Mouse (Mus musculus) G1E (cell line): Measurements from ENCODE around the gene Tank. TPM values are rescaled to one million over a fixed set of nuclear protein-coding genes. Genes with fewer than 3 reads are reported as not detected.

Experiments
- ATAC-seq: 2 replicates; pipeline ENCODE4 v1.8.0; 2016; ENCODE audit warnings: mild to moderate bottlenecking; ENCODE audit not compliant: insufficient number of reproducible peaks, poor library complexity, low FRiP score, severe bottlenecking; ENCODE audit errors: extremely low read depth
- DNase-seq: peaks from one replicate; pipeline ENCODE4 v3.0.0; 2012; ENCODE audit warnings: low spot score
- H3K27me3 ChIP-seq: 2 replicates; pipeline ENCODE4 v1.6.1; 2012; ENCODE audit warnings: mild to moderate bottlenecking, low read length, inconsistent platforms; ENCODE audit not compliant: insufficient read depth
- H3K36me3 ChIP-seq: replicated peaks from 2 replicates; pipeline ENCODE3; 2012; ENCODE audit warnings: mild to moderate bottlenecking, inconsistent platforms
- H3K4me1 ChIP-seq: 2 replicates; pipeline ENCODE4 v1.6.1; 2012; ENCODE audit warnings: low read depth, low read length, inconsistent platforms, mixed read lengths; ENCODE audit not compliant: insufficient read depth
- H3K4me3 ChIP-seq: 2 replicates; pipeline ENCODE4 v1.5.1; 2012; ENCODE audit warnings: low read depth, mild to moderate bottlenecking, inconsistent platforms, low read length, moderate library complexity, mixed read lengths
- H3K9me3 ChIP-seq: replicated peaks from 2 replicates; pipeline ENCODE4 v1.6.1; 2012; ENCODE audit warnings: inconsistent platforms
- CTCF ChIP-seq: IDR thresholded peaks from 2 replicates; pipeline ENCODE4 v1.5.1; 2012; ENCODE audit warnings: low read depth, low read length, inconsistent platforms, mixed read lengths
- GATA1 ChIP-seq: IDR thresholded peaks from 2 replicates; pipeline ENCODE4 v1.6.1; 2012; ENCODE audit warnings: borderline replicate concordance, low read length, inconsistent platforms, mixed read lengths
- GATA2 ChIP-seq: IDR thresholded peaks from 2 replicates; pipeline ENCODE4 v1.6.1; 2012; ENCODE audit warnings: low read depth, low read length, inconsistent platforms, borderline replicate concordance
- POLR2AphosphoS5 ChIP-seq: IDR thresholded peaks from 2 replicates; pipeline ENCODE4 v1.6.1; 2012; ENCODE audit warnings: low read depth, low read length, inconsistent platforms; ENCODE audit not compliant: insufficient replicate concordance
- TAL1 ChIP-seq: conservative IDR thresholded peaks from 2 replicates; pipeline ENCODE4 v1.6.1; 2012; ENCODE audit warnings: low read depth, low read length, inconsistent platforms, mixed read lengths
- polyA plus RNA-seq: library from polyadenylated mRNA; stranded (reverse); fragments of >175 nt; gene quantifications from 2 replicates; pipeline ENCODE4 v1.2.3, GENCODE M21; 2012
- total RNA-seq, 2 experiments: library from RNA; stranded (forward) in 1 of 2; stranded (reverse) in 1 of 2; fragments of 200-1000 nt in 1 of 2; fragments of >200 nt in 1 of 2; fragmentation: Nextera tagmentation in 1 of 2; gene quantifications; 2 replicates each; pipeline ENCODE4 v1.2.3; 2014 to 2017

Tank gene
- total and polyA plus RNA-seq, 3 experiments = 4.6 to 126 (median 102) TPM

DNA sequence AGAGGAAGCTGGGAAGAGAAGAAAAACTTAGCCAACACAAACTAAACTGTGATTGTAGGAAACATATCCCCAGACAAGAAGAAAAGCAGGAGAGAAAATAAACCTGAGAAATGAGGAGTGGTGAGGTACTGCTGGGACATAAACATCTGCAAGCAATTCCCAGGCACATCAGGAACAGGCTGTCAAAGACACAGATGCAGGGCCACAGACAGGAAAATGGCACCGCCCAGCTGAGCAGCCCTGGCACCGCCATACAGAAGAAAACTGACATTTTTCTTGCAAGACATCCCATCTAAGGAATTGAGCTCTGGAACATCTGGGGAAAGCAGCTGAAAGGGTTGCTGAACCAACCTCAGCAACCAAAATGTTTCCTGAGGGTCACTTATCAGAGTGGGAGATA, 30.4 kb upstream of the Tank start:
- H3K27me3 ChIP-seq = 0 out of 2 replicates have a peak, but pooled peaks cover 3% of the 10 kb centered on the region
- TF ChIP-seq GATA2 = no peak
- no peak for TF ChIP-seq TAL1
- TF ChIP-seq GATA1 = no peak
- TF ChIP-seq POLR2AphosphoS5 = no peak
- no peak for TF ChIP-seq CTCF
- no peaks in the 10 kb centered on the region for H3K9me3 ChIP-seq
- DNase-seq (no peak), ATAC-seq (no peak)
- H3K36me3 ChIP-seq = no peaks in the 10 kb centered on the region
- H3K4me1 ChIP-seq = no peaks in the 10 kb centered on the region
- H3K4me3 ChIP-seq = no peak overlapping the region

DNA sequence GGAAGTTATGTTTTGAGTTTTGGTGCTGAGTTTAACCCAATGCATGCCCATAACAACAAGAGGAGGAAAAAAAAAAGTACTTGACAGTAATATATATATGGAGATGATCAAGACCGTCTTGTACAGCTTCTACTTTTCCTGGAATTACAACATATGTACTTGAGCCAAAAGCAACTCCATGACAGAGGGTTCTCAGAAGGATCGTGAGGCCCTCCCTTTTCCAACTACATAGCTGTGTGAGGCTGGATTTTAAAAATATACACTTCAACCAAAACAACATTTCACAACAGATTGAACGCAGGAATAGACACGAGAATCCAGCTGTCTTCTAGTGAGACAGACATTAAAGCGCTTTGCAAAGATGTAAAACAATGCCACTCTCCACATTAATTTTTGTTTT, 26.7 kb upstream of the Tank start:
- Histone ChIP-seq H3K36me3 (no peaks in the 10 kb centered on the region), H3K9me3 (no peaks in the 10 kb centered on the region), H3K27me3 (peaks cover 3% of the 10 kb centered on the region; the same call in 1 of the 2 replicates), H3K4me1 (peaks cover 2% of the 10 kb centered on the region; the same call in 1 of the 2 replicates), H3K4me3 (no peak overlapping the region)
- ATAC-seq = no peak
- TF ChIP-seq GATA2 = no peak
- no peak for TF ChIP-seq TAL1
- no peak for TF ChIP-seq GATA1
- no peak for TF ChIP-seq POLR2AphosphoS5
- TF ChIP-seq CTCF = no peak
- no peak for DNase-seq

DNA sequence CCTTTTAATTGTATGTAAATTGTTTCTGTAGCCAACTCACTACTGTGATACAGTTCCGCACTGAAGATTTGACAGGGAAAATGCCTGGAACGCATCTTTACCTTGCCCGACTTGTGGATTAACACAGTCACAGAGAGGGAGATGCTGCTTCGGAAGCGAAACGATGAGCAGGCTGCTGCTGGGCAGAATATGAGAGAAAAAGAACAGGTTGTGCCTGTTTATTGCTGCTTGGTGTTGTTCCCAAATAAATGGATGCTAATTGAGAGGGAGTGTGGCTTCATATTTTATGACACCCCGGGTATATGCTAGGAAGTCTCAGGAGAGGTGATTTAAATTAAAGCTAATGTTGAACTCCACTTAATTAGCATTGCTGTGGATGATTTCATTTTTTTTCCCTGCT, 23.0 kb upstream of the Tank start:
- ATAC-seq (no peak), DNase-seq (no peak)
- no peak overlapping the region for H3K4me3 ChIP-seq
- TF ChIP-seq GATA1 (no peak), TAL1 (no peak), GATA2 (no peak), POLR2AphosphoS5 (no peak), CTCF (no peak)
- peaks cover 4% of the 10 kb centered on the region; the same call in 1 of the 2 replicates for H3K27me3 ChIP-seq
- no peaks in the 10 kb centered on the region for H3K9me3 ChIP-seq
- H3K36me3 ChIP-seq = no peaks in the 10 kb centered on the region
- H3K4me1 ChIP-seq = peaks cover 2% of the 10 kb centered on the region; the same call in 1 of the 2 replicates

GRCm38 (mm10) chr2:61555825-61556224, 22.6 kb upstream of the Tank start:
- ATAC-seq = no peak
- H3K36me3 ChIP-seq = no peaks in the 10 kb centered on the region
- TF ChIP-seq CTCF = no peak
- TF ChIP-seq TAL1 = no peak
- TF ChIP-seq POLR2AphosphoS5 = no peak
- TF ChIP-seq GATA1 = no peak
- peaks cover 4% of the 10 kb centered on the region; the same call in 1 of the 2 replicates for H3K27me3 ChIP-seq
- H3K4me3 ChIP-seq = no peak overlapping the region
- H3K4me1 ChIP-seq = peaks cover 2% of the 10 kb centered on the region; the same call in 1 of the 2 replicates
- DNase-seq = no peak
- H3K9me3 ChIP-seq = no peaks in the 10 kb centered on the region

- H3K4me1 ChIP-seq = peaks cover 5% of the 10 kb centered on the region
- TF ChIP-seq GATA2 (no peak), GATA1 (no peak), TAL1 (no peak), POLR2AphosphoS5 (no peak), CTCF (no peak)
- no peaks in the 10 kb centered on the region for H3K36me3 ChIP-seq
- no peak for DNase-seq
- H3K27me3 ChIP-seq = peaks cover 4% of the 10 kb centered on the region; the same call in 1 of the 2 replicates
- no peak overlapping the region for H3K4me3 ChIP-seq
- ATAC-seq = no peak
- no peaks in the 10 kb centered on the region for H3K9me3 ChIP-seq
These were observed 21.7 kb upstream of the Tank start for GRCm38 (mm10) chr2:61556639-61557038.

DNA sequence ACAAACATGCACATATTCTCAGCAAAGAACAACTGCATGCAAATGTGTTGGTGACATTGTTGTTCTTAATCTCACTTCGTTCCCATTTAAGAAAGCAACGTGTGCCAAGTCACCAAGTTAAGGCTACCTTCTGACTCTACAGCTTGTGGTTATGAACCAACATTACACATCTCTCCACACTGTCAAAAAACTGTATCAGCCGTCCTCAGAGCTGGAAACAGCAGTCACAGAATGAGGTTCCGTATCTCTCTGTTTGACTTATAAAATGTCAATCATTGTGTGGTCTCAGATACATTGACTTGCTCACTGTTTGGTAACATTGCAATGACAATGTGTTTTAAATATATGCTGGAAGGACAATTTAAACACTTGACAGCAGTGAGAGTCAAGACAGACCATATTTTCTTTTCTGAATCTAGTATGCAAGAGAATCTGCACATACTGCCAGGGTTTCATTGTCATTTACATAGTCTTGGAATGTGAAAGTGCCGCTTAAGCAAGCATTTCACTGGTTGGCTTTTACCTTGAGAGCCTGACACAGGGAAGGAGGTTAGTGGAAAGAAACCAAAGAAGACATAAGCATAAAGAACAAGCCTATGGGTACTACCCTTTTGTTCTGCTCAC, 20.4 kb upstream of the Tank start:
- ATAC-seq (no peak), DNase-seq (no peak)
- H3K4me1 ChIP-seq = peaks cover 5% of the 10 kb centered on the region

GRCm38 (mm10) chr2:61561058-61561457, 17.3 kb upstream of the Tank start:
- Histone ChIP-seq H3K9me3 (no peaks in the 10 kb centered on the region), H3K4me3 (no peak overlapping the region), H3K4me1 (peaks cover 10% of the 10 kb centered on the region), H3K27me3 (peaks cover 4% of the 10 kb centered on the region; the same call in 1 of the 2 replicates), H3K36me3 (no peaks in the 10 kb centered on the region)
- DNase-seq = no peak
- peak; percentile 50 for ATAC-seq
- no peak for TF ChIP-seq GATA2
- no peak for TF ChIP-seq GATA1
- no peak for TF ChIP-seq CTCF
- no peak for TF ChIP-seq TAL1
- TF ChIP-seq POLR2AphosphoS5 = no peak

More for the DNA sequence above, 20.4 kb upstream of the Tank start:
- Histone ChIP-seq H3K27me3 (peaks cover 4% of the 10 kb centered on the region; the same call in 1 of the 2 replicates), H3K36me3 (no peaks in the 10 kb centered on the region), H3K9me3 (no peaks in the 10 kb centered on the region), H3K4me3 (no peak overlapping the region)
- no peak for TF ChIP-seq CTCF
- TF ChIP-seq TAL1 = no peak
- no peak for TF ChIP-seq GATA1
- TF ChIP-seq GATA2 = no peak
- no peak for TF ChIP-seq POLR2AphosphoS5
